Mouse (Mus musculus) midbrain, embryonic 11.5 days (tissue): Measurements from ENCODE around the gene Hist1h2ad. TPM values are rescaled to one million over a fixed set of nuclear protein-coding genes. Genes with fewer than 3 reads are reported as not detected.
"Not testable (repeated sequence)": the region's sequence is repeated elsewhere in the genome, so short reads cannot be mapped to it uniquely, and the experiment has no call there.

ENCODE experiments used
- ATAC-seq: fragments of 200-750 bp; cut with Nextera tagmentation; 2 replicates; pipeline ENCODE4 v1.8.0; 2017; ENCODE audit warnings: moderate TSS enrichment, moderate library complexity; ENCODE audit not compliant: low FRiP score
- DNase-seq: peaks from one replicate; pipeline ENCODE4 v3.0.0; 2015; ENCODE audit warnings: low spot score; ENCODE audit errors: missing footprints
- H3K27ac ChIP-seq: fragments of 300-500 bp; sonication (generic); 2 replicates; pipeline ENCODE4 v1.5.1; 2014; ENCODE audit warnings: low read depth, low read length
- H3K27me3 ChIP-seq: fragments of 300-500 bp; sonication (generic); 2 replicates; pipeline ENCODE4 v1.6.1; 2014; ENCODE audit warnings: mild to moderate bottlenecking, low read length, moderate library complexity, mixed read lengths; ENCODE audit not compliant: control insufficient read depth, insufficient read depth
- H3K36me3 ChIP-seq: fragments of 300-500 bp; sonication (generic); 2 replicates; pipeline ENCODE4 v1.6.1; 2014; ENCODE audit warnings: mild to moderate bottlenecking, low read length, moderate library complexity, mixed read lengths; ENCODE audit not compliant: control insufficient read depth, insufficient read depth
- H3K4me1 ChIP-seq: fragments of 300-500 bp; sonication (generic); 2 replicates; pipeline ENCODE4 v1.6.1; 2014; ENCODE audit warnings: low read length; ENCODE audit not compliant: control insufficient read depth, insufficient read depth
- H3K4me2 ChIP-seq: fragments of 300-500 bp; sonication (generic); 2 replicates; pipeline ENCODE4 v1.6.1; 2014; ENCODE audit warnings: mild to moderate bottlenecking, moderate library complexity
- H3K4me3 ChIP-seq: fragments of 300-500 bp; sonication (generic); 2 replicates; pipeline ENCODE4 v1.5.1; 2014; ENCODE audit warnings: low read depth, low read length
- H3K9ac ChIP-seq: fragments of 300-500 bp; sonication (generic); 2 replicates; pipeline ENCODE4 v1.6.1; 2014; ENCODE audit warnings: low read length
- H3K9me3 ChIP-seq: fragments of 300-500 bp; sonication (generic); 2 replicates; pipeline ENCODE4 v1.6.1; 2016; ENCODE audit warnings: low read length; ENCODE audit not compliant: control insufficient read depth
- WGBS: fragments of 180-500 bp; shearing (Covaris S2); extraction: QIAGEN DNeasy Blood & Tissue Kit; methylation state at CpG from one replicate; pipeline ENCODE4 v1.1.7; 2014; 5-methylcytosine and 5-hydroxymethylcytosine counted together
- polyA plus RNA-seq: library from polyadenylated mRNA; unstranded; fragments of >200 nt; fragmentation: Nextera tagmentation; extraction: Ambion mirVana; gene quantifications from 2 replicates; pipeline ENCODE4 v1.2.1, GENCODE M21; 2014

Hist1h2ad gene
- polyA plus RNA-seq, 1 experiment from 2014 or later: 1.9 TPM

DNA sequence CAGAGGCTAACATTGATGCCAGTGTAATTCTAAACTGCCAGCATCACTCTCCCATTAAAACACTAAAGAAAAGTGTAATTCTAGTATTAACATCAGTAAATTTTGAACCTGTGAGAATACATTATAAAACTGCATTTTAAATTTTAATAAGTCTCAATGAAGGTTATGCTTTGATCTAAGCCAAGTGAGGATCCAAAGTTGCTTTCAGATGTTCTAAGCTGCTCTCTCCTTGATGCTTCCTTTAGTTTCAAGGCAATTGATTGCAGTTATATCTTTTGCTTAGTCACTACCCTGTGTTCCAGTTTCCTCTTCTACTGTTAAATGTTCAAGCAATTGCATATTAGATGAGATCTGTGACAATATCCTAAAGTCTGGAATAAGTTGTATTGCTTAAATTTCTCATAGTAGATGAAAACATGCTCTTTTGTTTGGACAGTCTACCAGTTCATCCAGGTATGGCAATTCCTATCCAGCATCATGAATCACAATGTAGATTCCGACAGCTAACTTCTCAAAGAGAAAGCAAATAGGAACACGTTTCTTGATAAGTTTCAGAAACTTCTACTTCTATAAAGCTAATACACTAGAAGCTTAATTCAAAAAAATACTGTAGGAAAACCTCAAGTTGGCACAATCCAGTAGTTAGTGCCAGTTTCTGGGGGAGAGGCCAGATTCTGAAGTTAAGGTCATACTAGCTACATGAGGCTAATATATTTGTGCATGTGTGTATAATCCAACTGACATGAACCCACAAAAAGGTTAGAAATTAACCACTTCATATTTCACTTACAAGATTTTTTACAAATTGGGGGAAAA, 1.8 kb upstream of the Hist1h2ad start:
- Histone ChIP-seq H3K27me3 (no peaks in the 10 kb centered on the region), H3K9ac (peak overlapping the region; percentile 75), H3K4me2 (peak overlapping the region; percentile 63), H3K36me3 (no peaks in the 10 kb centered on the region), H3K4me3 (peak overlapping the region; percentile 43), H3K9me3 (no peaks in the 10 kb centered on the region), H3K4me1 (peaks cover 15% of the 10 kb centered on the region), H3K27ac (peak overlapping the region; percentile 93)
- no peak for ATAC-seq
- DNase-seq: peak; percentile 92
- 42% methylated on average over 2 of the region's 2 CpGs for WGBS

DNA sequence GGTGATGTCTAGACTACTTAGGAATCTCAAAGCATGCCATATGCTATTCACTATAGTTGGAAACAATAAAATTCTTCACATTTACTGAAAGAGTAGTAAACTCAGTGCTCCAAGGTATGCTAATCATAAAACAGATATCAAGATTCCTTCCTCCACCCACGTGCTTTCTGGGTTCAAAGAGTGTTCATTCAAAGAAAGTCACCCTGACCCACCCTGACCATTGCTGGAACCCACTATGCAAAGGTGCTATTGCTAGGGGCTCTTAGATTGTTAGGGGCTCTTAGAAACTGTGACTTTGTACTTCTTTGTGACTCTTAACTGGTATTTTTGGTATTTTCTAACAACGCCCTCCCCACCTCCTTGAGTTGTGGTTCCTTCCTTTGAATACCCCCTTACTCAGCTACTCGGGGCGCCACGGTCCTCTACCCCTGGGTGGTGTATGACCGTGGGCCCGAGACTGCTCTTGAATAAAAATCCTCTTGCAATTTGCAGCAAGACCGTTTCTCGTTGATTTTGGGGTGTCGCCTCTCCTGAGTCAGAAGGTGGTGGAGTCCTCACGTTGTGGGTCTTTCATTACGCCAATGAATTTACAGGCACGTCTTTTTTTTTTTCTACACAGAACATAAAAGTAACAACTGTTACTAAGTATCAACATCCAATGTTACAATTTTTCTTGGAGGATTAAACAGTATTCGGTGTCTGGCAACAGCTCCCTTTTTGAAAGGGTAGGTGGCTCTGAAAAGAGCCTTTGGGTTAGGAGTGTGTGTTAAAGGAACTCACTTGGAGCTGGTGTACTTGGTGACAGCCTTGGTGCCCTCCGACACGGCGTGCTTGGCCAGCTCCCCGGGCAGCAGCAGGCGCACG, 915 bp upstream of the Hist1h2ad start:
- not testable (repeated sequence) for H3K9me3 ChIP-seq, H3K27me3 ChIP-seq, H3K36me3 ChIP-seq, ATAC-seq
- peak; percentile 91 for DNase-seq
- peaks cover 15% of the 10 kb centered on the region for H3K4me1 ChIP-seq
- WGBS: 11% methylated on average over 17 of the region's 20 CpGs
- H3K27ac ChIP-seq: peak overlapping the region; percentile 93
- H3K9ac ChIP-seq: peak overlapping the region; percentile 55
- H3K4me3 ChIP-seq: peak overlapping the region; percentile 18; the same call in 1 of the 2 replicates
- H3K4me2 ChIP-seq: peak overlapping the region; percentile 63

DNA sequence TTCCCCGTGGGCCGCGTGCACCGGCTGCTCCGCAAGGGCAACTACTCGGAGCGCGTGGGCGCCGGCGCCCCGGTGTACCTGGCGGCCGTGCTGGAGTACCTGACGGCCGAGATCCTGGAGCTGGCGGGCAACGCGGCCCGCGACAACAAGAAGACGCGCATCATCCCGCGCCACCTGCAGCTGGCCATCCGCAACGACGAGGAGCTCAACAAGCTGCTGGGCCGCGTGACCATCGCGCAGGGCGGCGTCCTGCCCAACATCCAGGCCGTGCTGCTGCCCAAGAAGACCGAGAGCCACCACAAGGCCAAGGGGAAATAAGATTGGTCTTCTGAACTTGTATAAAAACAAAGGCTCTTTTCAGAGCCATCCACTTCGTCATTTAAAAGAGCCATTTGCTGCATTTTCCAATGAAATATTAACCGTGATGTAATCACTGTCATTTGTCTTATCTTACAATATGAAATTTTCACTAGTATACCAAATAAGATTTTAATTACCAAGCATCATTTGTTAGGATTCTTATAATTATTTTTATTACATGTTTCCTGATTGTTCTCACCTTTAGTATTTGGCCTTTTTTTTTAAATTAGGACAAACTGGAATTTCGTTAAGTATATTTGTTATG, 477 bp downstream of the Hist1h2ad start:
- ATAC-seq, H3K27me3 ChIP-seq, H3K9me3 ChIP-seq, H3K36me3 ChIP-seq: not testable (repeated sequence)
- peak overlapping the region; percentile 61 for H3K4me2 ChIP-seq
- peak overlapping the region; percentile 27; the same call in 1 of the 2 replicates for H3K4me3 ChIP-seq
- H3K4me1 ChIP-seq: peaks cover 15% of the 10 kb centered on the region
- peak; percentile 92 for DNase-seq
- WGBS: 0% methylated on average over 4 of the region's 39 CpGs
- peak overlapping the region; percentile 83 for H3K27ac ChIP-seq
- H3K9ac ChIP-seq: peak overlapping the region; percentile 62

DNA sequence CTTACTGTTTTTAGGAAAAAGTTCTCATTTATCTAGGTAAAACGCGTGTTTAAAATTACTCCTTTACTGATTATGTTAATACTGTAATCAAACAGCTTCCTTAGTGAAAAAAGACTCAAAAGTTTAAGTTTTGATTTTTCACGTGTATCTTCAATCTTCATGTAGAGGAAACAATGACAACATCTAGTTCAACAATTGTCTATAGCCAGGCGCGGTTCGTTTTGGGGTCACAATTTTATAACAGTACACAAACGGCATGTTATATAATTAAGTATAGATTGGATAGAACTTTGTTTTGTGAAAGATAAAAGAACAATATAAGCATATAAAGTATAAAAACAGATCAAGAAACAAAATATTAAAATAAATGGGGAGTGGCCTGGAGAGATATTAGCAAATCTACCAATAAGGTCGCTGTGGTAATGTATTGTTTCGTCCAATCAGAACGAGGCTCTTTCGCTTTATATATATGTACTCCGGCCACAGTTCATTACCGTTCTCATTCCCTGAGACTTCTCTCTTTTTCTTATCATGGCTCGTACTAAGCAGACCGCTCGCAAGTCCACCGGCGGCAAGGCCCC, 1.2 kb downstream of the Hist1h2ad start, which contains the start of gene Hist1h3d:
Gene Hist1h3d, plus strand, starts transcription at position 493 of the 581 bp plus-strand sequence.
- Histone ChIP-seq H3K27me3 (no peaks in the 10 kb centered on the region), H3K36me3 (no peaks in the 10 kb centered on the region), H3K9ac (peak within 1 kb of the TSS; percentile 77), H3K4me1 (peaks cover 11% of the 10 kb centered on the region), H3K4me2 (peak within 1 kb of the TSS; percentile 61), H3K4me3 (peak within 1 kb of the TSS; percentile 39), H3K27ac (peak within 1 kb of the TSS; percentile 83), H3K9me3 (no peaks in the 10 kb centered on the region)
- peak; percentile 94 for DNase-seq
- WGBS: under 1% methylated on average over 18 of the region's 18 CpGs
- ATAC-seq: peak; percentile 60

DNA sequence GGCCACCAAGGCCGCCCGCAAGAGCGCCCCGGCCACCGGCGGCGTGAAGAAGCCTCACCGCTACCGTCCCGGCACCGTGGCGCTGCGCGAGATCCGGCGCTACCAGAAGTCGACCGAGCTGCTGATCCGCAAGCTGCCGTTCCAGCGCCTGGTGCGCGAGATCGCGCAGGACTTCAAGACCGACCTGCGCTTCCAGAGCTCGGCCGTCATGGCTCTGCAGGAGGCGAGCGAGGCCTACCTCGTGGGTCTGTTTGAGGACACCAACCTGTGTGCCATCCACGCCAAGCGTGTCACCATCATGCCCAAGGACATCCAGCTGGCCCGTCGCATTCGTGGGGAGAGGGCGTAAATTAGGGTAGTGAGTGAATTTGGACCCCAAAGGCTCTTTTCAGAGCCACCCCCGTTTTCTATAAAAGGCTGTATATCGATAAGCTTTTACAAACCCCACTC, 1.7 kb downstream of the Hist1h2ad start:
- not testable (repeated sequence) for H3K27me3 ChIP-seq, H3K9me3 ChIP-seq, H3K36me3 ChIP-seq, ATAC-seq
- H3K4me1 ChIP-seq: peaks cover 11% of the 10 kb centered on the region
- H3K4me2 ChIP-seq: peak overlapping the region; percentile 61
- DNase-seq: peak; percentile 92
- under 1% methylated on average over 11 of the region's 40 CpGs for WGBS
- H3K9ac ChIP-seq: peak overlapping the region; percentile 77
- peak overlapping the region; percentile 81 for H3K27ac ChIP-seq
- peak overlapping the region; percentile 39 for H3K4me3 ChIP-seq

DNA sequence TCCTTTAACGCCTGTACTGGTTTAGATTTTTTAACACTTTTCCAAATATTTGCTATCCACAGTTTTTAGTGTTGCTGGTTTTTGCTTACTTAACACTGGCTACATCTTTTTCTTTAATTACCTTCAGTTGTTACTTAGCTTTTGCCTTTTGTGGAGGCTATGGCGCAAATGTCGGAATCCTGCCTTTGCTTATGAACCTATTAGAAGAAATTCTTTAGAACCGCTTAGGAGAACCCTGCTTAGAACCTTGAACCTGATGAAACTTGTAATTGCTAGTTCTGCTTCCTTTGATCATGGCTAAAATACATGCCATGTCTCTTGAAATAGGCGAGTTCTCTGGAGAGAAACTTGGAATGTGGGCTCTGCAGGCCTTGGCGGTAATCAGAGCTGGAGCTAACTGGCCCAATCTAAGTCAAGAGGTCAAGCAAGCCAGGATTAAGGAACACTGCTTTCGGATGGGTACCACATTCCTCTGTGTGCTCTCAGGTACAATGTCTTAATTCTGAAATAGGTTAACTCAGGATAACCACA, 2.2 kb downstream of the Hist1h2ad start:
- H3K9ac ChIP-seq: peak overlapping the region; percentile 77
- DNase-seq (peak; percentile 93), ATAC-seq (no peak)

DNA sequence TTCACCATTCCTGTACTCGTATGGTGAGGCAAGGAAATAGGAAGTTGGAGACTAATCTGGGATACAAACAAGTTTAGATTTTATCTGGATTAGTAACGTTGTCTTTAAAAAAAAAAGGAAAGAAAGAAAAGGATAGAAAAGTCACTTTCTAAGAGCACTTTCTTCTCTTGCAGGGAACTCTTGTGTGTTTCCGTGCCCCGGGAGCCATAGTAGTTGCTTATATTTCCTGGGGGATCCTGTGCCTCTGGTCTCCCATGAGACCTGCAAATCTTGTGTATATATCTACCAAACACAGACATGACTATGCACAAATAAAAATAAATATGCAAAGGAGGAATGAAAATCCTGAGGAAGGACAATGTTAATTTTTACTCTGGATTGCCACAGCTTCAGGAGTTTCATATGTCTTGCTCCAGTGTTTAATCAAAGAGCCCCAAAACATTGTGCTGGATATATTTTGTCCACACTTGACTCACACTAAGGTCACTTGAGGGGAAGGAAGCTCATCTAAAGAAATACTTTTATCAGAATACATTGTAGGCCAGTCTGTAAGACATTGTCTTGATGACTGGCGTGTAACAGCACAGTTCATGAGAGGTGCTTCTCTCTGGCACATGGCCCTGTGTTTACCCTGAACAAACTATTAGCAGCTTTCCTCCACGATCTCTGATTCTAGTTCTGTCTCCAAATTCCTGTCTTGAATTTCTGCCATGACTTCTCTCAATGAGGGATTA, 2.9 kb downstream of the Hist1h2ad start:
- 50% methylated on average over 6 of the region's 6 CpGs for WGBS
- DNase-seq (peak; percentile 91), ATAC-seq (no peak)
- peak overlapping the region; percentile 39 for H3K4me3 ChIP-seq
- H3K27me3 ChIP-seq: no peaks in the 10 kb centered on the region
- H3K9ac ChIP-seq: peak overlapping the region; percentile 77
- H3K4me2 ChIP-seq: peak overlapping the region; percentile 61
- peak overlapping the region; percentile 81 for H3K27ac ChIP-seq
- H3K36me3 ChIP-seq: no peaks in the 10 kb centered on the region
- H3K9me3 ChIP-seq: no peaks in the 10 kb centered on the region
- H3K4me1 ChIP-seq: peaks cover 11% of the 10 kb centered on the region

More for the DNA sequence above, 2.2 kb downstream of the Hist1h2ad start:
- H3K4me2 ChIP-seq: peak overlapping the region; percentile 61
- H3K4me3 ChIP-seq: peak overlapping the region; percentile 39
- no peaks in the 10 kb centered on the region for H3K9me3 ChIP-seq
- 1% methylated on average over 7 of the region's 7 CpGs for WGBS
- H3K36me3 ChIP-seq: no peaks in the 10 kb centered on the region
- H3K27me3 ChIP-seq: no peaks in the 10 kb centered on the region
- peaks cover 11% of the 10 kb centered on the region for H3K4me1 ChIP-seq
- H3K27ac ChIP-seq: peak overlapping the region; percentile 81

DNA sequence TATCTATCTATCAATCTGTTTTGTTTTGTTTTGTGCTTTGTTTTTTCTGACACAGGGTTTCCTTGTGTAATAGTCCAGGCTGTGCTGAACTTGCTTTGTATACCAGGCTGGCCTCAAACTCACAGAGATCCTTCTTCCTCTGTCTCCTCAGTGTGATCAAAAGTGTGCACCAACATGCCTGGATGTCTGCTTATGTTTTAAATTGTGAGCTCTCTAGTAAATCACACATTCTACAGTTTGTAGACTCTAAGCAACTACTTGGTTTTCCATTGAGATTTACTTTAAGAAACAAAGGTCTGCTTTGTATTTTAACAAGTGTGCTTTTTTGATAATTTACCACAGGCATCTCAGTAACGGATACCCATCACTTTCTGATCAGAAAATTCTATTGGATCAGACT, 3.7 kb downstream of the Hist1h2ad start:
- no peaks in the 10 kb centered on the region for H3K27me3 ChIP-seq
- no peak overlapping the region; the same call in 1 of the 2 replicates for H3K27ac ChIP-seq
- H3K9ac ChIP-seq: no peak overlapping the region
- ATAC-seq: no peak
- H3K36me3 ChIP-seq: no peaks in the 10 kb centered on the region
- WGBS: 100% methylated on average over 1 of the region's 1 CpGs
- no peaks in the 10 kb centered on the region for H3K9me3 ChIP-seq
- H3K4me3 ChIP-seq: no peak overlapping the region
- DNase-seq: peak; percentile 84
- H3K4me2 ChIP-seq: no peak overlapping the region
- peaks cover 12% of the 10 kb centered on the region for H3K4me1 ChIP-seq
